Mouse (Mus musculus) embryonic facial prominence, embryonic 11.5 days (tissue): ENCODE measurements around the gene Cd200r3. TPM values are rescaled to one million over a fixed set of nuclear protein-coding genes. Genes with fewer than 3 reads are reported as not detected.
A peak's percentile ranks its signal among the peaks of the same experiment; 100 is the strongest.

Source experiments
- ATAC-seq: fragments of 200-750 bp; cut with Nextera tagmentation; replicated peaks from 2 replicates; pipeline ENCODE4 v1.8.0; 2017; ENCODE audit warnings: low read depth; ENCODE audit not compliant: insufficient number of reproducible peaks, low FRiP score, low TSS enrichment
- DNase-seq: peaks from one replicate; pipeline ENCODE4 v3.0.0-alpha.2; 2015; ENCODE audit warnings: low spot score
- H3K27ac ChIP-seq: fragments of 300-500 bp; sonication (generic); replicated peaks from 2 replicates; pipeline ENCODE4 v1.5.1; 2014; ENCODE audit warnings: mild to moderate bottlenecking, low read depth, low read length, control low read depth
- H3K27me3 ChIP-seq: fragments of 300-500 bp; sonication (generic); 2 replicates; pipeline ENCODE4 v1.6.1; 2014; ENCODE audit warnings: mild to moderate bottlenecking, low read length, moderate library complexity, mixed read lengths; ENCODE audit not compliant: control insufficient read depth, insufficient read depth
- H3K36me3 ChIP-seq: fragments of 300-500 bp; sonication (generic); replicated peaks from 2 replicates; pipeline ENCODE4 v1.6.1; 2014; ENCODE audit warnings: low read depth, mild to moderate bottlenecking, low read length, moderate library complexity, mixed read lengths; ENCODE audit not compliant: control insufficient read depth, insufficient read depth
- H3K4me1 ChIP-seq: fragments of 300-500 bp; sonication (generic); 2 replicates; pipeline ENCODE4 v1.6.1; 2014; ENCODE audit warnings: low read length, mixed read lengths; ENCODE audit not compliant: control insufficient read depth, insufficient read depth
- H3K4me2 ChIP-seq: fragments of 300-500 bp; sonication (generic); 2 replicates; pipeline ENCODE4 v1.6.1; 2014; ENCODE audit warnings: low read depth, mild to moderate bottlenecking, control low read depth, low read length, moderate library complexity
- H3K4me3 ChIP-seq: fragments of 300-500 bp; sonication (generic); 2 replicates; pipeline ENCODE4 v1.5.1; 2014; ENCODE audit warnings: low read depth, low read length, control low read depth
- H3K9ac ChIP-seq: fragments of 300-500 bp; sonication (generic); replicated peaks from 2 replicates; pipeline ENCODE4 v1.6.1; 2014; ENCODE audit warnings: mild to moderate bottlenecking, control low read depth, low read length
- H3K9me3 ChIP-seq: fragments of 300-500 bp; sonication (generic); replicated peaks from 2 replicates; pipeline ENCODE4 v1.6.1; 2016; ENCODE audit warnings: mild to moderate bottlenecking, low read length, inconsistent platforms, mixed read lengths; ENCODE audit not compliant: control insufficient read depth
- WGBS: fragments of 180-500 bp; shearing (Covaris S2); extraction: QIAGEN DNeasy Blood & Tissue Kit; methylation state at CpG from one replicate; pipeline ENCODE4 v1.1.7; 2014; 5-methylcytosine and 5-hydroxymethylcytosine counted together
- polyA plus RNA-seq: library from polyadenylated mRNA; unstranded; fragments of >200 nt; fragmentation: Nextera tagmentation; extraction: Ambion mirVana; gene quantifications from 2 replicates; pipeline ENCODE4 v1.2.1, GENCODE M21; 2014

The Cd200r3 gene
- polyA plus RNA-seq, 1 experiment from 2014 or later = not detected

- H3K27ac ChIP-seq = no peak overlapping the region
- ATAC-seq (no peak), DNase-seq (no peak)
- H3K4me1 ChIP-seq = no peaks in the 10 kb centered on the region
- 83% methylated on average over 4 of the region's 4 CpGs for WGBS
- H3K9ac ChIP-seq = no peak overlapping the region
- no peak overlapping the region for H3K4me3 ChIP-seq
- H3K36me3 ChIP-seq = no peaks in the 10 kb centered on the region
- no peaks in the 10 kb centered on the region for H3K9me3 ChIP-seq
- no peaks in the 10 kb centered on the region for H3K27me3 ChIP-seq
- H3K4me2 ChIP-seq = no peak overlapping the region
Measured at GRCm38 (mm10) chr16:44966891-44967290, 23.4 kb downstream of the Cd200r3 start.

- Histone ChIP-seq H3K9ac (no peak overlapping the region), H3K4me2 (no peak overlapping the region), H3K4me1 (no peaks in the 10 kb centered on the region), H3K27ac (no peak overlapping the region), H3K36me3 (no peaks in the 10 kb centered on the region), H3K27me3 (no peaks in the 10 kb centered on the region), H3K9me3 (no peaks in the 10 kb centered on the region), H3K4me3 (no peak overlapping the region)
- WGBS = 91% methylated on average over 3 of the region's 3 CpGs
- DNase-seq = no peak
- no peak for ATAC-seq
Measured at GRCm38 (mm10) chr16:44968113-44968512, 24.6 kb downstream of the Cd200r3 start.

GRCm38 (mm10) chr16:44970925-44971324, 27.4 kb downstream of the Cd200r3 start:
- WGBS = 63% methylated on average over 4 of the region's 4 CpGs

GRCm38 (mm10) chr16:44974042-44974441, 30.6 kb downstream of the Cd200r3 start:
- DNase-seq = no peak
- WGBS = 79% methylated on average over 2 of the region's 2 CpGs

More at GRCm38 (mm10) chr16:44970925-44971324, 27.4 kb downstream of the Cd200r3 start:
- no peaks in the 10 kb centered on the region for H3K36me3 ChIP-seq
- no peaks in the 10 kb centered on the region for H3K27me3 ChIP-seq
- H3K4me3 ChIP-seq = no peak overlapping the region
- no peak overlapping the region for H3K9ac ChIP-seq
- DNase-seq = no peak
- H3K4me2 ChIP-seq = no peak overlapping the region
- H3K4me1 ChIP-seq = no peaks in the 10 kb centered on the region
- no peak for ATAC-seq
- no peaks in the 10 kb centered on the region for H3K9me3 ChIP-seq
- H3K27ac ChIP-seq = no peak overlapping the region

GRCm38 (mm10) chr16:44976081-44976480, 32.6 kb downstream of the Cd200r3 start:
- no peaks in the 10 kb centered on the region for H3K4me1 ChIP-seq
- no peaks in the 10 kb centered on the region for H3K9me3 ChIP-seq
- ATAC-seq (no peak), DNase-seq (peak; percentile 7)
- no peaks in the 10 kb centered on the region for H3K36me3 ChIP-seq
- H3K9ac ChIP-seq = no peak overlapping the region
- no peak overlapping the region for H3K4me3 ChIP-seq
- no peak overlapping the region for H3K27ac ChIP-seq
- H3K27me3 ChIP-seq = no peaks in the 10 kb centered on the region
- no peak overlapping the region for H3K4me2 ChIP-seq

More at GRCm38 (mm10) chr16:44974042-44974441, 30.6 kb downstream of the Cd200r3 start:
- Histone ChIP-seq H3K4me2 (no peak overlapping the region), H3K27ac (no peak overlapping the region), H3K36me3 (no peaks in the 10 kb centered on the region), H3K9ac (no peak overlapping the region), H3K27me3 (no peaks in the 10 kb centered on the region), H3K4me3 (no peak overlapping the region), H3K9me3 (no peaks in the 10 kb centered on the region), H3K4me1 (no peaks in the 10 kb centered on the region)
- ATAC-seq = no peak

- Histone ChIP-seq H3K4me3 (no peak overlapping the region), H3K4me1 (no peaks in the 10 kb centered on the region), H3K9me3 (no peaks in the 10 kb centered on the region), H3K27ac (no peak overlapping the region; the same call in 1 of the 2 replicates), H3K27me3 (no peaks in the 10 kb centered on the region), H3K36me3 (no peaks in the 10 kb centered on the region), H3K4me2 (no peak overlapping the region), H3K9ac (no peak overlapping the region)
- WGBS = 34% methylated on average over 6 of the region's 6 CpGs
- ATAC-seq = peak; percentile 70
- peak; percentile 3 for DNase-seq
Measured at GRCm38 (mm10) chr16:44976892-44977633, 33.6 kb downstream of the Cd200r3 start.

GRCm38 (mm10) chr16:44978193-44978592, 34.7 kb downstream of the Cd200r3 start:
- H3K4me1 ChIP-seq = no peaks in the 10 kb centered on the region
- no peak overlapping the region for H3K9ac ChIP-seq
- no peaks in the 10 kb centered on the region for H3K9me3 ChIP-seq
- DNase-seq (no peak), ATAC-seq (no peak)
- WGBS = 74% methylated on average over 2 of the region's 2 CpGs
- no peaks in the 10 kb centered on the region for H3K36me3 ChIP-seq
- no peak overlapping the region for H3K27ac ChIP-seq
- H3K27me3 ChIP-seq = no peaks in the 10 kb centered on the region
- no peak overlapping the region for H3K4me3 ChIP-seq
- no peak overlapping the region for H3K4me2 ChIP-seq

GRCm38 (mm10) chr16:44979355-44979896, 35.9 kb downstream of the Cd200r3 start:
- Histone ChIP-seq H3K4me3 (no peak overlapping the region), H3K27ac (no peak overlapping the region), H3K9ac (no peak overlapping the region), H3K4me2 (no peak overlapping the region), H3K9me3 (no peaks in the 10 kb centered on the region), H3K4me1 (no peaks in the 10 kb centered on the region), H3K27me3 (no peaks in the 10 kb centered on the region), H3K36me3 (no peaks in the 10 kb centered on the region)
- 72% methylated on average over 3 of the region's 3 CpGs for WGBS
- DNase-seq (no peak), ATAC-seq (no peak)
